Mouse (Mus musculus) limb, embryonic 10.5 days (tissue): Measurements from ENCODE around the gene Mgat5. TPM values are rescaled to one million over a fixed set of nuclear protein-coding genes. Genes with fewer than 3 reads are reported as not detected.
A peak's percentile ranks its signal among the peaks of the same experiment; 100 is the strongest.

Experiments used
- DNase-seq: peaks from one replicate; pipeline ENCODE4 v3.0.0-alpha.2; 2017; ENCODE audit warnings: low spot score
- H3K27ac ChIP-seq: fragments of 300-500 bp; sonication (generic); 2 replicates; pipeline ENCODE4 v1.5.1; 2016; ENCODE audit warnings: mild to moderate bottlenecking
- H3K27me3 ChIP-seq: fragments of 300-500 bp; sonication (generic); 2 replicates; pipeline ENCODE4 v1.6.1; 2016; ENCODE audit warnings: low read depth, mild to moderate bottlenecking; ENCODE audit not compliant: poor library complexity, severe bottlenecking
- H3K36me3 ChIP-seq: fragments of 300-500 bp; sonication (generic); 2 replicates; pipeline ENCODE4 v1.6.1; 2016; ENCODE audit warnings: mild to moderate bottlenecking, moderate library complexity
- H3K4me1 ChIP-seq: fragments of 300-500 bp; sonication (generic); 2 replicates; pipeline ENCODE4 v1.6.1; 2016
- H3K4me3 ChIP-seq: fragments of 300-500 bp; sonication (generic); 2 replicates; pipeline ENCODE4 v1.5.1; 2016; ENCODE audit warnings: mild to moderate bottlenecking, moderate library complexity
- H3K9me3 ChIP-seq: fragments of 300-500 bp; sonication (generic); replicated peaks from 2 replicates; pipeline ENCODE4 v1.6.1; 2016; ENCODE audit warnings: mild to moderate bottlenecking
- WGBS: fragments of 180-500 bp; shearing (Covaris S2); methylation state at CpG from one replicate; pipeline ENCODE4 v1.1.7; 2016; 5-methylcytosine and 5-hydroxymethylcytosine counted together
- polyA plus RNA-seq: library from polyadenylated mRNA; unstranded; fragments of >200 nt; fragmentation: Nextera tagmentation; extraction: Ambion mirVana; gene quantifications from 2 replicates; pipeline ENCODE4 v1.2.1, GENCODE M21; 2016

The Mgat5 gene
- polyA plus RNA-seq, 1 experiment from 2014 or later, result 5.1 TPM

GRCm38 (mm10) chr1:127420795-127421194 lies 216.0 kb downstream of the Mgat5 start:
- no peak overlapping the region for H3K4me3 ChIP-seq
- no peaks in the 10 kb centered on the region for H3K9me3 ChIP-seq
- H3K36me3 ChIP-seq, result peaks cover 6% of the 10 kb centered on the region; the same call in 1 of the 2 replicates
- 75% methylated on average over 15 of the region's 15 CpGs for WGBS
- peaks cover 22% of the 10 kb centered on the region for H3K4me1 ChIP-seq
- no peak for DNase-seq
- peak overlapping the region; percentile 19; the same call in 1 of the 2 replicates for H3K27ac ChIP-seq
- H3K27me3 ChIP-seq, result no peaks in the 10 kb centered on the region

GRCm38 (mm10) chr1:127422565-127422964 lies 217.8 kb downstream of the Mgat5 start:
- Histone ChIP-seq H3K27ac (no peak overlapping the region), H3K4me3 (no peak overlapping the region), H3K36me3 (peaks cover 6% of the 10 kb centered on the region; the same call in 1 of the 2 replicates), H3K27me3 (no peaks in the 10 kb centered on the region), H3K9me3 (no peaks in the 10 kb centered on the region), H3K4me1 (peaks cover 22% of the 10 kb centered on the region)
- WGBS, result 89% methylated on average over 4 of the region's 4 CpGs
- no peak for DNase-seq

- 49% methylated on average over 6 of the region's 6 CpGs for WGBS
- Histone ChIP-seq H3K27ac (no peak overlapping the region), H3K27me3 (no peaks in the 10 kb centered on the region), H3K36me3 (no peaks in the 10 kb centered on the region), H3K4me1 (peaks cover 22% of the 10 kb centered on the region), H3K9me3 (no peaks in the 10 kb centered on the region), H3K4me3 (no peak overlapping the region)
- DNase-seq, result no peak
Measured at GRCm38 (mm10) chr1:127425021-127425532, 220.3 kb downstream of the Mgat5 start.

- Histone ChIP-seq H3K36me3 (no peaks in the 10 kb centered on the region), H3K27me3 (no peaks in the 10 kb centered on the region), H3K27ac (no peak overlapping the region), H3K4me1 (peaks cover 14% of the 10 kb centered on the region), H3K4me3 (no peak overlapping the region), H3K9me3 (no peaks in the 10 kb centered on the region)
- 90% methylated on average over 7 of the region's 7 CpGs for WGBS
- DNase-seq, result no peak
Measured at GRCm38 (mm10) chr1:127430290-127430689, 225.5 kb downstream of the Mgat5 start.

- peaks cover 21% of the 10 kb centered on the region for H3K4me1 ChIP-seq
- no peaks in the 10 kb centered on the region for H3K9me3 ChIP-seq
- H3K27ac ChIP-seq, result no peak overlapping the region
- H3K4me3 ChIP-seq, result no peak overlapping the region
- no peaks in the 10 kb centered on the region for H3K27me3 ChIP-seq
- no peaks in the 10 kb centered on the region for H3K36me3 ChIP-seq
- no peak for DNase-seq
- 92% methylated on average over 4 of the region's 4 CpGs for WGBS
Measured at GRCm38 (mm10) chr1:127434829-127435228, 230.0 kb downstream of the Mgat5 start.

GRCm38 (mm10) chr1:127437091-127437490 lies 232.3 kb downstream of the Mgat5 start:
- Histone ChIP-seq H3K9me3 (no peaks in the 10 kb centered on the region), H3K27me3 (no peaks in the 10 kb centered on the region), H3K4me3 (no peak overlapping the region), H3K4me1 (peaks cover 42% of the 10 kb centered on the region), H3K36me3 (no peaks in the 10 kb centered on the region), H3K27ac (no peak overlapping the region)
- 79% methylated on average over 6 of the region's 6 CpGs for WGBS
- DNase-seq, result no peak

- WGBS, result 91% methylated on average over 9 of the region's 9 CpGs
- H3K27me3 ChIP-seq, result no peaks in the 10 kb centered on the region
- no peak overlapping the region for H3K4me3 ChIP-seq
- no peak overlapping the region for H3K27ac ChIP-seq
- peaks cover 54% of the 10 kb centered on the region for H3K4me1 ChIP-seq
- no peaks in the 10 kb centered on the region for H3K9me3 ChIP-seq
- DNase-seq, result no peak
- no peaks in the 10 kb centered on the region for H3K36me3 ChIP-seq
Measured at GRCm38 (mm10) chr1:127439452-127439891, 234.7 kb downstream of the Mgat5 start.

- H3K4me1 ChIP-seq, result peaks cover 62% of the 10 kb centered on the region
- peak overlapping the region; percentile 82; the same call in 1 of the 2 replicates for H3K27ac ChIP-seq
Measured at GRCm38 (mm10) chr1:127441007-127441406, 236.2 kb downstream of the Mgat5 start.

GRCm38 (mm10) chr1:127441736-127442135 lies 236.9 kb downstream of the Mgat5 start:
- Histone ChIP-seq H3K27ac (peak overlapping the region; percentile 82), H3K27me3 (no peaks in the 10 kb centered on the region), H3K4me1 (peaks cover 62% of the 10 kb centered on the region), H3K9me3 (no peaks in the 10 kb centered on the region), H3K4me3 (no peak overlapping the region), H3K36me3 (no peaks in the 10 kb centered on the region)
- no peak for DNase-seq
- WGBS, result 46% methylated on average over 3 of the region's 3 CpGs

More at GRCm38 (mm10) chr1:127441007-127441406, 236.2 kb downstream of the Mgat5 start:
- Histone ChIP-seq H3K27me3 (no peaks in the 10 kb centered on the region), H3K36me3 (no peaks in the 10 kb centered on the region), H3K4me3 (no peak overlapping the region), H3K9me3 (no peaks in the 10 kb centered on the region)
- no peak for DNase-seq
- 83% methylated on average over 1 of the region's 1 CpGs for WGBS

- peaks cover 62% of the 10 kb centered on the region for H3K4me1 ChIP-seq
- WGBS, result 24% methylated on average over 14 of the region's 14 CpGs
- 0 out of 2 replicates have a peak overlapping the region, but pooled peaks have one; percentile 8 for H3K4me3 ChIP-seq
Measured at GRCm38 (mm10) chr1:127442880-127443877, 238.4 kb downstream of the Mgat5 start.

GRCm38 (mm10) chr1:127444836-127445485 lies 240.1 kb downstream of the Mgat5 start:
- Histone ChIP-seq H3K4me1 (peaks cover 53% of the 10 kb centered on the region), H3K27ac (peak overlapping the region; percentile 82), H3K27me3 (no peaks in the 10 kb centered on the region), H3K9me3 (no peaks in the 10 kb centered on the region), H3K36me3 (peaks cover 21% of the 10 kb centered on the region), H3K4me3 (no peak overlapping the region)
- 43% methylated on average over 5 of the region's 5 CpGs for WGBS
- peak; percentile 45 for DNase-seq

More at GRCm38 (mm10) chr1:127442880-127443877, 238.4 kb downstream of the Mgat5 start:
- Histone ChIP-seq H3K9me3 (no peaks in the 10 kb centered on the region), H3K36me3 (peaks cover 11% of the 10 kb centered on the region), H3K27me3 (no peaks in the 10 kb centered on the region), H3K27ac (peak overlapping the region; percentile 82)
- DNase-seq, result peak; percentile 67

GRCm38 (mm10) chr1:127453397-127453796 lies 248.6 kb downstream of the Mgat5 start:
- no peaks in the 10 kb centered on the region for H3K27me3 ChIP-seq
- H3K4me1 ChIP-seq, result peaks cover 3% of the 10 kb centered on the region
- no peaks in the 10 kb centered on the region for H3K9me3 ChIP-seq
- H3K4me3 ChIP-seq, result no peak overlapping the region
- DNase-seq, result no peak
- 92% methylated on average over 6 of the region's 6 CpGs for WGBS
- peaks cover 20% of the 10 kb centered on the region for H3K36me3 ChIP-seq
- no peak overlapping the region for H3K27ac ChIP-seq
